ENCODE assay signal across 12 mouse cellular contexts in genomic region chr8:91899747-91900146, GRCm38 (mm10).
DNase-seq lines count a peak whose midpoint lies in the region; ATAC-seq and TF ChIP-seq lines count a peak whose summit lies in the region.
"Had no signal": no experiment of that assay in that cellular context is flagged by ENCODE, and none has a peak within 500 bp of the region (broad histone marks: within the 10 kb centered on the region; RNA-seq: fewer than 3 reads in every experiment).

No protein-coding gene starts in this region.

- H3K27me3 ChIP-seq in kidney, embryonic 16.5 days (ENCODE audit: insufficient read depth, low read length) = peaks cover 2% of the 10 kb centered on the region; the same call in 1 of the 2 replicates
- H3K27me3 ChIP-seq in lung, embryonic 16.5 days (ENCODE audit: control insufficient read depth, insufficient read depth, low read depth, low read length) = no peaks in the 10 kb centered on the region
- peaks cover 4% of the 10 kb centered on the region for H3K27me3 ChIP-seq in heart, embryonic 15.5 days

- 38% methylated on average over 7 of the region's 7 CpGs for WGBS in kidney, embryonic 16.5 days
- WGBS in lung, embryonic 16.5 days = 45% methylated on average over 7 of the region's 7 CpGs
- WGBS in lung, adult 2 months = 43% methylated on average over 7 of the region's 7 CpGs
- 48% methylated on average over 7 of the region's 7 CpGs for WGBS in heart, embryonic 15.5 days

- DNase-seq in kidney, adult 8-10 months = no peak
- DNase-seq in lung, adult 2 months = no peak
- DNase-seq in lung, postnatal 14 days = peak; percentile 32
- no peak for DNase-seq in adrenal gland, postnatal 25 days
- DNase-seq: cerebellum, adult 18-20 months; gastrocnemius, postnatal 14 days had no signal

- TF ChIP-seq CTCF in lung, adult 2 months (IDR thresholded peaks at IDR 0.05; ENCODE audit: insufficient read depth, low read length) = no peak

- H3K4me2 ChIP-seq in kidney, embryonic 16.5 days (replicated peaks; ENCODE audit: low read depth, low read length) = no peak overlapping the region
- no peak overlapping the region for H3K4me2 ChIP-seq in lung, embryonic 16.5 days (ENCODE audit: low read depth, low read length)
- no peak overlapping the region for H3K4me2 ChIP-seq in heart, embryonic 15.5 days
- H3K4me2 ChIP-seq: hindbrain, embryonic 15.5 days; limb, embryonic 12.5 days had no signal

- no peak for TF ChIP-seq POLR2A in lung, adult 2 months (IDR thresholded peaks at IDR 0.05; ENCODE audit: borderline replicate concordance, extremely low read depth, low read depth, low read length)

- H3K4me3 ChIP-seq in kidney, embryonic 16.5 days (ENCODE audit: low read length) = no peak overlapping the region
- no peak overlapping the region for H3K4me3 ChIP-seq in lung, embryonic 16.5 days (ENCODE audit: low read length)
- H3K4me3 ChIP-seq in lung, adult 2 months (replicated peaks; ENCODE audit: extremely low read depth, low read depth, low read length) = no peak overlapping the region
- no peak overlapping the region for H3K4me3 ChIP-seq in heart, embryonic 15.5 days
- H3K4me3 ChIP-seq: hindbrain, embryonic 15.5 days; limb, embryonic 12.5 days had no signal

- peaks cover 3% of the 10 kb centered on the region; the same call in 1 of the 2 replicates for H3K4me1 ChIP-seq in kidney, embryonic 16.5 days (ENCODE audit: insufficient read depth, low read length)
- peaks cover 8% of the 10 kb centered on the region for H3K4me1 ChIP-seq in lung, embryonic 16.5 days (replicated peaks; ENCODE audit: control insufficient read depth, insufficient read depth, low read length)
- H3K4me1 ChIP-seq in lung, adult 2 months (ENCODE audit: control insufficient read depth, insufficient read depth, low read length) = no peaks in the 10 kb centered on the region
- H3K4me1 ChIP-seq in heart, embryonic 15.5 days (replicated peaks) = peaks cover 18% of the 10 kb centered on the region; the same call in 1 of the 2 replicates
- H3K4me1 ChIP-seq: hindbrain, embryonic 15.5 days; limb, embryonic 12.5 days had no signal

- 0 out of 2 replicates have a peak, but pooled peaks have one; percentile 54 for ATAC-seq in kidney, embryonic 16.5 days (ENCODE audit: low FRiP score, low TSS enrichment)
- ATAC-seq in lung, embryonic 16.5 days (ENCODE audit: low read depth) = peak; percentile 70; the same call in 1 of the 2 replicates
- peak; percentile 51 for ATAC-seq in heart, embryonic 15.5 days (replicated peaks; ENCODE audit: insufficient number of reproducible peaks, insufficient read depth, low FRiP score, low read depth)
- ATAC-seq: forebrain, embryonic 16.5 days had no signal

- no peaks in the 10 kb centered on the region for H3K36me3 ChIP-seq in kidney, embryonic 16.5 days (ENCODE audit: insufficient read depth, low read length)
- H3K36me3 ChIP-seq in lung, embryonic 16.5 days (ENCODE audit: control insufficient read depth, insufficient read depth, low read length) = no peaks in the 10 kb centered on the region
- H3K36me3 ChIP-seq in heart, embryonic 15.5 days = no peaks in the 10 kb centered on the region
- H3K36me3 ChIP-seq: hindbrain, embryonic 15.5 days; limb, embryonic 12.5 days had no signal

- no peaks in the 10 kb centered on the region for H3K9me3 ChIP-seq in kidney, embryonic 16.5 days (ENCODE audit: low read length)
- H3K9me3 ChIP-seq in lung, embryonic 16.5 days (ENCODE audit: control insufficient read depth, low read length) = no peaks in the 10 kb centered on the region
- no peaks in the 10 kb centered on the region for H3K9me3 ChIP-seq in heart, embryonic 15.5 days (replicated peaks)
- H3K9me3 ChIP-seq: hindbrain, embryonic 15.5 days; limb, embryonic 12.5 days had no signal

- H3K27ac ChIP-seq in kidney, embryonic 16.5 days (ENCODE audit: low read length) = no peak overlapping the region
- no peak overlapping the region for H3K27ac ChIP-seq in lung, embryonic 16.5 days (ENCODE audit: low read length)
- 0 out of 2 replicates have a peak overlapping the region, but pooled peaks have one; percentile 7 for H3K27ac ChIP-seq in heart, embryonic 15.5 days
- H3K27ac ChIP-seq: hindbrain, embryonic 15.5 days; limb, embryonic 12.5 days had no signal

- H3K9ac ChIP-seq in kidney, embryonic 16.5 days (replicated peaks; ENCODE audit: low read length) = no peak overlapping the region
- no peak overlapping the region for H3K9ac ChIP-seq in lung, embryonic 16.5 days (ENCODE audit: low read length)
- H3K9ac ChIP-seq in heart, embryonic 15.5 days = no peak overlapping the region
- H3K9ac ChIP-seq: hindbrain, embryonic 15.5 days; limb, embryonic 12.5 days had no signal
